ENCODE assay signal across 12 mouse cellular contexts in the genomic region with DNA sequence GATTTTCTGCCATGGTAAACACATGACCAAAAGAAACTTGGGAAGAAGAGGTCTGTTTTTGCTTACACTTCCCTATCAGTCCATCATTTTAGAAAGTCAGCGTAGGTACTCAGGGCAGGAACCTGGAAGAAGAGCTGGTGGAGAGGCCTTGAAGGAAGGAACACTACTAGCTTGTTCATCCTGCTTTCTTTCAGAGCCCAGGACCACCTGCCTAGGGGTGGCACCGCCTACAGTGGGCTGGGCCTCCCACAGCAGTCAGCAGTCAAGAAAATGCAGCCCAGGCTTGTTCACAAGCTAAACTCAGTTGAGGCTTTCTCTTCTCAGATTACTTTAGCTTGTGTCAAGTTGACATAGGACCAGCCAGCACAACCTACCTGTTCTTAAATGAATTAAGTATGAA.
"Had no signal": no experiment of that assay in that cellular context is flagged by ENCODE, and none has a peak within 500 bp of the region (broad histone marks: within the 10 kb centered on the region; RNA-seq: fewer than 3 reads in every experiment).

No protein-coding gene starts in this region.

- H3K27ac ChIP-seq: kidney, postnatal 0 days; limb, embryonic 13.5 days; liver, embryonic 13.5 days; midbrain, embryonic 12.5 days had no signal

- H3K36me3 ChIP-seq: limb, embryonic 13.5 days; liver, embryonic 13.5 days; midbrain, embryonic 12.5 days had no signal

- DNase-seq: kidney, adult 9 months; kidney, postnatal 36 days; layer of hippocampus, adult 9-11 months; layer of hippocampus, postnatal 36 days; liver, embryonic 13.5 days; lung, adult 18-20 months; right cerebral cortex, adult 18-20 months; right cerebral cortex, postnatal 25 days; thymus, postnatal 4 days had no signal

- H3K9ac ChIP-seq: limb, embryonic 13.5 days; liver, embryonic 13.5 days; midbrain, embryonic 12.5 days had no signal

- H3K4me3 ChIP-seq: limb, embryonic 13.5 days; liver, embryonic 13.5 days; midbrain, embryonic 12.5 days had no signal

- H3K9me3 ChIP-seq: limb, embryonic 13.5 days; liver, embryonic 13.5 days; midbrain, embryonic 12.5 days had no signal

- H3K4me2 ChIP-seq: limb, embryonic 13.5 days; liver, embryonic 13.5 days; midbrain, embryonic 12.5 days had no signal

- H3K27me3 ChIP-seq: limb, embryonic 13.5 days; midbrain, embryonic 12.5 days had no signal
